Mouse (Mus musculus) kidney, embryonic 14.5 days (tissue): ENCODE measurements around the gene D10Jhu81e. TPM values are rescaled to one million over a fixed set of nuclear protein-coding genes. Genes with fewer than 3 reads are reported as not detected.

Experiments
- polyA plus RNA-seq: library from polyadenylated mRNA; unstranded; fragments of >200 nt; fragmentation: Nextera tagmentation; extraction: Ambion mirVana; gene quantifications from 2 replicates; pipeline ENCODE4 v1.2.1, GENCODE M21; 2014

D10Jhu81e gene
- polyA plus RNA-seq, 1 experiment from 2014 or later: 16.3 TPM

Other genes starting within 250 kb of the D10Jhu81e start
- 0.27 and 0.54 TPM in 2 replicates for gene Trpm2, start 199.2 kb downstream of the D10Jhu81e start, polyA plus RNA-seq
- gene 1810043G02Rik, start 191.3 kb downstream of the D10Jhu81e start, polyA plus RNA-seq: 26.4 and 35.8 TPM in 2 replicates
- 91.2 and 118 TPM in 2 replicates for gene Pfkl, start 159.7 kb downstream of the D10Jhu81e start, polyA plus RNA-seq
- gene Dnmt3l, start 127.8 kb downstream of the D10Jhu81e start, polyA plus RNA-seq: 0.41 and 0.66 TPM in 2 replicates
- gene Aire, start 126.2 kb downstream of the D10Jhu81e start, polyA plus RNA-seq: 1.2 and 1.5 TPM in 2 replicates
- gene Icosl, start 100.5 kb downstream of the D10Jhu81e start, polyA plus RNA-seq: 3.8 and 4.8 TPM in 2 replicates
- gene Pwp2, start 15.4 kb upstream of the D10Jhu81e start, polyA plus RNA-seq: 10.4 and 19.9 TPM in 2 replicates
- 16.3 and 22.2 TPM in 2 replicates for gene Trappc10, start 74.9 kb upstream of the D10Jhu81e start, polyA plus RNA-seq
- gene Agpat3, start 182.7 kb upstream of the D10Jhu81e start, polyA plus RNA-seq: 66.4 and 84.7 TPM in 2 replicates
- 228 and 265 TPM in 2 replicates for gene Rrp1, start 243.3 kb upstream of the D10Jhu81e start, polyA plus RNA-seq